31 mouse cellular contexts compared by ENCODE assay signal in genomic region chr1:93642692-93643091, GRCm38 (mm10). TPM values are rescaled to one million over a fixed set of nuclear protein-coding genes. Genes with fewer than 3 reads are reported as not detected.
"Had no signal": no experiment of that assay in that cellular context is flagged by ENCODE, and none has a peak within 500 bp of the region (broad histone marks: within the 10 kb centered on the region; RNA-seq: fewer than 3 reads in every experiment).

No protein-coding gene starts in this region.

- H3K36me3 ChIP-seq: limb, embryonic 10.5 days; limb, embryonic 12.5 days; limb, embryonic 13.5 days; limb, embryonic 15.5 days; liver, embryonic 12.5 days; liver, embryonic 13.5 days; liver, embryonic 15.5 days; lung, embryonic 15.5 days; midbrain, embryonic 10.5 days; midbrain, embryonic 12.5 days; midbrain, embryonic 13.5 days; midbrain, embryonic 15.5 days had no signal

- H3K4me3 ChIP-seq: left cerebral cortex, adult 2 months; limb, embryonic 10.5 days; limb, embryonic 12.5 days; limb, embryonic 13.5 days; limb, embryonic 15.5 days; liver, embryonic 12.5 days; liver, embryonic 13.5 days; liver, embryonic 15.5 days; lung, embryonic 15.5 days; megakaryocyte, embryonic 14.5 days; midbrain, embryonic 10.5 days; midbrain, embryonic 12.5 days; midbrain, embryonic 13.5 days; midbrain, embryonic 15.5 days; myocyte had no signal

- H3K9ac ChIP-seq: limb, embryonic 12.5 days; limb, embryonic 13.5 days; limb, embryonic 15.5 days; liver, embryonic 12.5 days; liver, embryonic 13.5 days; liver, embryonic 14.5 days; liver, embryonic 15.5 days; liver, postnatal 0 days; lung, embryonic 14.5 days; lung, embryonic 15.5 days; midbrain, embryonic 12.5 days; midbrain, embryonic 13.5 days; midbrain, embryonic 15.5 days had no signal

- H3K27ac ChIP-seq: left cerebral cortex, adult 2 months; limb, embryonic 10.5 days; limb, embryonic 12.5 days; limb, embryonic 13.5 days; limb, embryonic 15.5 days; liver, embryonic 12.5 days; liver, embryonic 13.5 days; liver, embryonic 14.5 days; liver, embryonic 15.5 days; lung, embryonic 15.5 days; macrophage; midbrain, embryonic 10.5 days; midbrain, embryonic 12.5 days; midbrain, embryonic 13.5 days; midbrain, embryonic 15.5 days had no signal

- H3K27me3 ChIP-seq: limb, embryonic 12.5 days; limb, embryonic 13.5 days; limb, embryonic 15.5 days; liver, embryonic 12.5 days; liver, embryonic 13.5 days; liver, embryonic 15.5 days; lung, embryonic 15.5 days; megakaryocyte, embryonic 14.5 days; midbrain, embryonic 12.5 days; midbrain, embryonic 13.5 days; midbrain, embryonic 15.5 days had no signal

- H3K9me3 ChIP-seq: limb, embryonic 10.5 days; limb, embryonic 12.5 days; limb, embryonic 13.5 days; limb, embryonic 15.5 days; liver, embryonic 12.5 days; liver, embryonic 13.5 days; liver, embryonic 15.5 days; lung, embryonic 15.5 days; megakaryocyte, embryonic 14.5 days; midbrain, embryonic 13.5 days; midbrain, embryonic 15.5 days had no signal

- DNase-seq: left cerebral cortex, postnatal 4 days; liver; liver, embryonic 13.5 days; liver, postnatal 0 days; lung, adult 18-20 months; lung, adult 2 months; lung, embryonic 14.5 days; lung, postnatal 10 days; lung, postnatal 14 days; lung, postnatal 36 days; lung, postnatal 4 days; midbrain, embryonic 14.5 days had no signal

- H3K4me1 ChIP-seq: limb, embryonic 10.5 days; limb, embryonic 12.5 days; limb, embryonic 13.5 days; limb, embryonic 15.5 days; liver, embryonic 12.5 days; liver, embryonic 13.5 days; liver, embryonic 15.5 days; lung, embryonic 15.5 days; midbrain, embryonic 10.5 days; midbrain, embryonic 12.5 days; midbrain, embryonic 13.5 days; midbrain, embryonic 15.5 days had no signal

RNA-seq across cellular contexts. Expression of gene Bok, which starts 42.8 kb away (rescaled TPM):
- total RNA-seq: megakaryocyte, adult 5-6 weeks; megakaryocyte-erythroid progenitor cell, adult 5-6 weeks; monocyte, adult 5-6 weeks had no signal
- polyA plus RNA-seq: macrophage had no signal
